Mouse (Mus musculus) spleen, postnatal 10 days (tissue): ENCODE results near the gene Lrrc43.
A peak's percentile ranks its signal among the peaks of the same experiment; 100 is the strongest.

Experiments used
- DNase-seq, 2 experiments: peaks; one replicate each; pipeline ENCODE4 v3.0.0; 2021 to 2022; ENCODE audit warnings: low spot score in 2 of 2

Lrrc43 gene

GRCm38 (mm10) chr5:123514871-123515270, 25.8 kb downstream of the Lrrc43 start:
- DNase-seq = no peak

GRCm38 (mm10) chr5:123520666-123521065, 31.6 kb downstream of the Lrrc43 start:
- peak in 1 of 2 experiments; percentile 8 for DNase-seq

GRCm38 (mm10) chr5:123521621-123522020, 32.5 kb downstream of the Lrrc43 start:
- peak in 1 of 2 experiments; percentile 9 for DNase-seq

GRCm38 (mm10) chr5:123522166-123522565, 33.1 kb downstream of the Lrrc43 start:
- DNase-seq = peak in 1 of 2 experiments; percentile 13

- peak; percentile 99 for DNase-seq
Observed at GRCm38 (mm10) chr5:123523692-123524392, 34.7 kb downstream of the Lrrc43 start, which contains the start of gene Diablo. Gene Diablo (minus strand): TSS chr5:123524176.

GRCm38 (mm10) chr5:123524393-123524750, 35.3 kb downstream of the Lrrc43 start:
- no peak for DNase-seq

GRCm38 (mm10) chr5:123525281-123525680, 36.2 kb downstream of the Lrrc43 start, which contains the start of gene Gm49027:
Gene Gm49027 (minus strand): TSS chr5:123525488.
- peak in 1 of 2 experiments; percentile 10 for DNase-seq

GRCm38 (mm10) chr5:123525916-123526495, 36.9 kb downstream of the Lrrc43 start:
- DNase-seq = peak in 1 of 2 experiments; percentile 3

- peak in 1 of 2 experiments; percentile 8 for DNase-seq
Observed at GRCm38 (mm10) chr5:123528641-123529040, 39.5 kb downstream of the Lrrc43 start.

- no peak for DNase-seq
Observed at GRCm38 (mm10) chr5:123530056-123530455, 41.0 kb downstream of the Lrrc43 start.

GRCm38 (mm10) chr5:123533801-123534200, 44.7 kb downstream of the Lrrc43 start:
- DNase-seq = no peak

GRCm38 (mm10) chr5:123555693-123556092, 66.6 kb downstream of the Lrrc43 start:
- peak in 1 of 2 experiments; percentile 10 for DNase-seq

- DNase-seq = peak in 1 of 2 experiments; percentile 9
Observed at GRCm38 (mm10) chr5:123556451-123556850, 67.3 kb downstream of the Lrrc43 start.
